16 mouse cellular contexts compared by ENCODE assay signal in the genomic region with DNA sequence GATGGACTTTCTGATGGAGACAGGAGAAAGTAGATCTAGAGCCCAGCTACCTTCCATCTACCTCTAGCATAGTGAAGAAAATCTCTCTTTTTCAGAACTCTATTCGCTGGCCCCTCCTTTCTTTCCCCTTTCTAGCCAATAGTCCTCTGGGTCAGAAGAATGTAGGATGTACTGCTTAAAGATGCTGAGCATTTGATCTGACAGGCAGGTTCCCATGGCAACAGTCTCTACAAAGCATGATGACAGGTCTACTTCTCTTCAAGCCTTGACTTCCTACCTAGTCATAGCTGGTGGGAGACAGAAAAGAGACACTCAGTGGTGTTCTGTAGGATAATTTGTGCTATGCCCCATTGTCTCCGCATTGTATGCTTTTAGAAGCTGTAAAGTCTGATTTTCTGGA.
"Had no signal": no experiment of that assay in that cellular context is flagged by ENCODE, and none has a peak within 500 bp of the region (broad histone marks: within the 10 kb centered on the region; RNA-seq: fewer than 3 reads in every experiment).

No protein-coding gene starts in this region.

- DNase-seq: kidney, adult 8-10 months; kidney, postnatal 36 days; layer of hippocampus, adult 9-11 months; layer of hippocampus, postnatal 36 days; lung, embryonic 14.5 days; lung, postnatal 10 days; lung, postnatal 4 days; thymus, adult 2 months; thymus, postnatal 25 days had no signal

- H3K9me3 ChIP-seq: limb, embryonic 15.5 days; midbrain, embryonic 12.5 days; neural tube, embryonic 15.5 days; stomach, embryonic 15.5 days had no signal

- H3K4me1 ChIP-seq: limb, embryonic 15.5 days; midbrain, embryonic 12.5 days; stomach, embryonic 15.5 days had no signal

- ATAC-seq: intestine, postnatal 0 days had no signal

- H3K4me2 ChIP-seq: limb, embryonic 15.5 days; lung, embryonic 14.5 days; midbrain, embryonic 12.5 days; neural tube, embryonic 15.5 days; stomach, embryonic 15.5 days had no signal

- H3K27ac ChIP-seq: kidney, postnatal 0 days; limb, embryonic 15.5 days; liver, embryonic 14.5 days; midbrain, embryonic 12.5 days; neural tube, embryonic 15.5 days; stomach, embryonic 15.5 days had no signal

- H3K4me3 ChIP-seq: limb, embryonic 15.5 days; midbrain, embryonic 12.5 days; neural tube, embryonic 15.5 days; stomach, embryonic 15.5 days had no signal

- H3K9ac ChIP-seq: limb, embryonic 15.5 days; liver, embryonic 14.5 days; lung, embryonic 14.5 days; midbrain, embryonic 12.5 days; neural tube, embryonic 15.5 days; stomach, embryonic 15.5 days had no signal

- H3K36me3 ChIP-seq: limb, embryonic 15.5 days; midbrain, embryonic 12.5 days; neural tube, embryonic 15.5 days; stomach, embryonic 15.5 days had no signal

- H3K27me3 ChIP-seq: limb, embryonic 15.5 days; midbrain, embryonic 12.5 days; neural tube, embryonic 15.5 days; stomach, embryonic 15.5 days had no signal
